Mouse (Mus musculus) intestine, embryonic 14.5 days (tissue): Measurements from ENCODE around the gene Lhfpl2. TPM values are rescaled to one million over a fixed set of nuclear protein-coding genes. Genes with fewer than 3 reads are reported as not detected.

Experiments
- ATAC-seq: fragments of 200-750 bp; cut with Nextera tagmentation; replicated peaks from 2 replicates; pipeline ENCODE4 v1.8.0; 2017; ENCODE audit warnings: low read depth, moderate number of reproducible peaks, moderate TSS enrichment, moderate library complexity; ENCODE audit not compliant: low FRiP score, low TSS enrichment
- DNase-seq: peaks from one replicate; pipeline ENCODE4 v3.0.0-alpha.2; 2018; ENCODE audit warnings: low spot score
- H3K27ac ChIP-seq: fragments of 300-500 bp; sonication (generic); 2 replicates; pipeline ENCODE4 v1.5.1; 2014; ENCODE audit warnings: low read depth, mild to moderate bottlenecking, control low read depth
- H3K27me3 ChIP-seq: fragments of 300-500 bp; sonication (generic); replicated peaks from 2 replicates; pipeline ENCODE4 v1.6.1; 2014; ENCODE audit warnings: low read length, control low read depth; ENCODE audit not compliant: control insufficient read depth, insufficient read depth
- H3K36me3 ChIP-seq: fragments of 300-500 bp; sonication (generic); 2 replicates; pipeline ENCODE4 v1.6.1; 2014; ENCODE audit warnings: low read length, control low read depth; ENCODE audit not compliant: control insufficient read depth, insufficient read depth
- H3K4me1 ChIP-seq: fragments of 300-500 bp; sonication (generic); replicated peaks from 2 replicates; pipeline ENCODE4 v1.6.1; 2014; ENCODE audit warnings: low read length, control low read depth, mixed read lengths; ENCODE audit not compliant: control insufficient read depth, insufficient read depth
- H3K4me2 ChIP-seq: fragments of 300-500 bp; sonication (generic); 2 replicates; pipeline ENCODE4 v1.6.1; 2014; ENCODE audit warnings: low read length
- H3K4me3 ChIP-seq: fragments of 300-500 bp; sonication (generic); 2 replicates; pipeline ENCODE4 v1.5.1; 2014; ENCODE audit warnings: low read depth, low read length, control low read depth, mixed read lengths
- H3K9ac ChIP-seq: fragments of 300-500 bp; sonication (generic); 2 replicates; pipeline ENCODE4 v1.6.1; 2014; ENCODE audit warnings: mild to moderate bottlenecking, low read length
- H3K9me3 ChIP-seq: fragments of 300-500 bp; sonication (generic); 2 replicates; pipeline ENCODE4 v1.6.1; 2016; ENCODE audit warnings: low read length, control low read depth; ENCODE audit not compliant: control insufficient read depth
- WGBS: fragments of 180-500 bp; shearing (Covaris S2); extraction: QIAGEN DNeasy Blood & Tissue Kit; methylation state at CpG from one replicate; pipeline ENCODE4 v1.1.7; 2014; 5-methylcytosine and 5-hydroxymethylcytosine counted together
- polyA plus RNA-seq: library from polyadenylated mRNA; unstranded; fragments of >200 nt; fragmentation: Nextera tagmentation; extraction: Ambion mirVana; gene quantifications from 2 replicates; pipeline ENCODE4 v1.2.1, GENCODE M21; 2014

Gene Lhfpl2
- polyA plus RNA-seq, 1 experiment from 2014 or later: 17.3 TPM

- WGBS: 58% methylated on average over 6 of the region's 6 CpGs
- Histone ChIP-seq H3K9ac (no peak overlapping the region), H3K27ac (no peak overlapping the region), H3K4me1 (no peaks in the 10 kb centered on the region), H3K4me3 (no peak overlapping the region), H3K27me3 (no peaks in the 10 kb centered on the region), H3K4me2 (no peak overlapping the region), H3K9me3 (no peaks in the 10 kb centered on the region), H3K36me3 (no peaks in the 10 kb centered on the region)
- no peak for DNase-seq
- ATAC-seq: no peak
Observed at GRCm38 (mm10) chr13:94164501-94164900, 106.9 kb downstream of the Lhfpl2 start.

- 78% methylated on average over 5 of the region's 5 CpGs for WGBS
- H3K4me2 ChIP-seq: no peak overlapping the region
- no peak for ATAC-seq
- no peak overlapping the region for H3K27ac ChIP-seq
- H3K9me3 ChIP-seq: no peaks in the 10 kb centered on the region
- H3K4me3 ChIP-seq: no peak overlapping the region
- H3K9ac ChIP-seq: no peak overlapping the region
- no peaks in the 10 kb centered on the region for H3K4me1 ChIP-seq
- H3K27me3 ChIP-seq: no peaks in the 10 kb centered on the region
- H3K36me3 ChIP-seq: no peaks in the 10 kb centered on the region
- DNase-seq: no peak
Observed at GRCm38 (mm10) chr13:94168319-94168718, 110.7 kb downstream of the Lhfpl2 start.

- no peak overlapping the region for H3K4me2 ChIP-seq
- no peaks in the 10 kb centered on the region for H3K36me3 ChIP-seq
- no peak overlapping the region for H3K9ac ChIP-seq
- H3K9me3 ChIP-seq: no peaks in the 10 kb centered on the region
- ATAC-seq (no peak), DNase-seq (no peak)
- H3K4me3 ChIP-seq: no peak overlapping the region
- H3K27ac ChIP-seq: no peak overlapping the region
- 65% methylated on average over 6 of the region's 6 CpGs for WGBS
- H3K4me1 ChIP-seq: 0 out of 2 replicates have a peak, but pooled peaks cover 3% of the 10 kb centered on the region
- H3K27me3 ChIP-seq: no peaks in the 10 kb centered on the region
Observed at GRCm38 (mm10) chr13:94169325-94169916, 111.8 kb downstream of the Lhfpl2 start.

- H3K4me1 ChIP-seq: 0 out of 2 replicates have a peak, but pooled peaks cover 3% of the 10 kb centered on the region
- H3K27me3 ChIP-seq: 0 out of 2 replicates have a peak, but pooled peaks cover 3% of the 10 kb centered on the region
- no peak overlapping the region for H3K9ac ChIP-seq
- no peak for ATAC-seq
- no peaks in the 10 kb centered on the region for H3K9me3 ChIP-seq
- no peak overlapping the region for H3K4me3 ChIP-seq
- no peak overlapping the region for H3K27ac ChIP-seq
- H3K36me3 ChIP-seq: no peaks in the 10 kb centered on the region
- no peak for DNase-seq
- 77% methylated on average over 5 of the region's 5 CpGs for WGBS
- no peak overlapping the region for H3K4me2 ChIP-seq
Observed at GRCm38 (mm10) chr13:94171612-94172011, 114.0 kb downstream of the Lhfpl2 start.

- no peaks in the 10 kb centered on the region for H3K36me3 ChIP-seq
- no peak overlapping the region for H3K4me3 ChIP-seq
- H3K4me2 ChIP-seq: no peak overlapping the region
- H3K27ac ChIP-seq: no peak overlapping the region
- no peak for DNase-seq
- 0 out of 2 replicates have a peak, but pooled peaks cover 3% of the 10 kb centered on the region for H3K27me3 ChIP-seq
- H3K4me1 ChIP-seq: 0 out of 2 replicates have a peak, but pooled peaks cover 3% of the 10 kb centered on the region
- H3K9me3 ChIP-seq: no peaks in the 10 kb centered on the region
- no peak overlapping the region for H3K9ac ChIP-seq
- 82% methylated on average over 15 of the region's 15 CpGs for WGBS
- ATAC-seq: no peak
Observed at GRCm38 (mm10) chr13:94172533-94173310, 115.1 kb downstream of the Lhfpl2 start.

- Histone ChIP-seq H3K9me3 (no peaks in the 10 kb centered on the region), H3K4me1 (0 out of 2 replicates have a peak, but pooled peaks cover 3% of the 10 kb centered on the region), H3K36me3 (no peaks in the 10 kb centered on the region), H3K4me3 (peak overlapping the region; percentile 46), H3K27me3 (0 out of 2 replicates have a peak, but pooled peaks cover 3% of the 10 kb centered on the region), H3K4me2 (peak overlapping the region; percentile 99), H3K27ac (no peak overlapping the region), H3K9ac (peak overlapping the region; percentile 51)
- WGBS: 4% methylated on average over 47 of the region's 55 CpGs
- ATAC-seq (peak; percentile 48; the same call in 1 of the 2 replicates), DNase-seq (peak; percentile 78)
Observed at GRCm38 (mm10) chr13:94173633-94174576, 116.3 kb downstream of the Lhfpl2 start.

- Histone ChIP-seq H3K4me3 (peak overlapping the region; percentile 46), H3K4me1 (0 out of 2 replicates have a peak, but pooled peaks cover 3% of the 10 kb centered on the region), H3K9ac (peak overlapping the region; percentile 51; the same call in 1 of the 2 replicates), H3K27me3 (0 out of 2 replicates have a peak, but pooled peaks cover 3% of the 10 kb centered on the region), H3K4me2 (peak overlapping the region; percentile 99), H3K9me3 (no peaks in the 10 kb centered on the region), H3K27ac (no peak overlapping the region), H3K36me3 (no peaks in the 10 kb centered on the region)
- no peak for DNase-seq
- WGBS: 24% methylated on average over 16 of the region's 16 CpGs
- ATAC-seq: no peak
Observed at GRCm38 (mm10) chr13:94174577-94175279, 117.1 kb downstream of the Lhfpl2 start.
